Mouse (Mus musculus): ENCODE data around the gene Gmppa.

- TF ChIP-seq CTCF (conservative IDR thresholded peaks at IDR 0.05; ENCODE audit: insufficient read depth, insufficient read length, low read depth, low read length) (no peak), POLR2A (IDR thresholded peaks at IDR 0.05; ENCODE audit: low read depth, low read length) (no peak)
Measured at GRCm38 (mm10) chr1:75476441-75476840, 40.7 kb downstream of the Gmppa start.

All from kidney, adult 2 months (tissue).